Mouse (Mus musculus) E14TG2a.4 (cell line): ENCODE results near the gene Bcl11a.

Experiments used
- CTCF ChIP-seq: conservative IDR thresholded peaks from 2 replicates; pipeline ENCODE4 v1.5.1; 2014; ENCODE audit warnings: low read length
- POU5F1 ChIP-seq: IDR thresholded peaks from 2 replicates; pipeline ENCODE4 v1.6.1; 2014; ENCODE audit warnings: low read length, borderline replicate concordance

- no peak for TF ChIP-seq CTCF
- no peak for TF ChIP-seq POU5F1
Measured at GRCm38 (mm10) chr11:24196460-24197190, 118.8 kb downstream of the Bcl11a start.
